Mouse (Mus musculus): ENCODE measurements around the gene Limd2. TPM values are rescaled to one million over a fixed set of nuclear protein-coding genes. Genes with fewer than 3 reads are reported as not detected.
"Not testable (repeated sequence)": the region's sequence is repeated elsewhere in the genome, so short reads cannot be mapped to it uniquely, and the experiment has no call there.

The Limd2 gene
- 100 to 1,000 TPM; 535 to 666 (median 652) TPM for polyA plus RNA-seq (2017; shearing (Covaris generic))

DNA sequence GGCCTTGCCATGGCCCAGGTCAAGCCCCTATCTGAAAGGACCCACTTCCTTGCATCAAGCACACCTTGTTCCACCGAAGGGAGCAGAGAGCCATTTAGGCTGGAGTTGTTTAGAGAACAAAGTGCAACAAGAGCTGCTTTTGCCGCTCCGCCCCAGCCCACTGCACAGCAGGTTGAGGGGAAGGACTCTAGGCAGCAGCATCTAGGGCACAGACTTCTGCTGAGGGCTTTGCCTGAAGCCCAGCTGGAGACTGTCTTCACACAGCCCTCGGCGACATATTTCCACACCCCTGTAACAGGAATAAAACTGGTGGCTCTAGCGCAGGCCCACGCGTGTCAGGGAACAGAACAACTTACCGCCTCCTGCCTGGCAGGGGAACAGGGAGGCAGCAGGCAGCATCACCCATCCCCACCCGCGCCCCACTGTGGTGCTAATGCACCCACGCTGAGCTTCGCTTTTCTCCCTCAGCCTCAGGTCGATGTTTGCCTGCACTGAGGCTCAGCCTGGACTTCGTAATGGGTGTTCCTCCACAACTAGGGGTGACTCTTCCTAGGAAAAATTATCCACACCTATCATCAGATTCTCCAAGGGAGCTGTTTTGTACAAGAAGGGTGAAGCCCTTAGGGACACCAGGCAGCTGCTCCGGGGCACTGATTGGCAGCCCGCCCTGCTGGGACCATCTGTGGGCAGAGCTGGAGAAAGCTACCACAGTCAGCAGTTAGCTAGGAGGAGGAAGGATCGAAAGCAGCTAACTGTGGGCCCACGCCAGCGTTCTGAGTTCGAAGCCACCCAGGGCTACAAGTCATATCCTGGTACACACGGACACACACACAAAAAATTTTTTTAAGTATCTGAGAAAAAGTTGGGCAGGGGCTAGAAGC, at the start of gene Limd2, which contains the start of gene Gm10840:
Gene Limd2, minus strand, starts transcription at position 20 of the 881 bp plus-strand sequence.
Gene Gm10840, plus strand, starts transcription at position 10 of the 881 bp plus-strand sequence.
- peak; percentile 12 for ATAC-seq

DNA sequence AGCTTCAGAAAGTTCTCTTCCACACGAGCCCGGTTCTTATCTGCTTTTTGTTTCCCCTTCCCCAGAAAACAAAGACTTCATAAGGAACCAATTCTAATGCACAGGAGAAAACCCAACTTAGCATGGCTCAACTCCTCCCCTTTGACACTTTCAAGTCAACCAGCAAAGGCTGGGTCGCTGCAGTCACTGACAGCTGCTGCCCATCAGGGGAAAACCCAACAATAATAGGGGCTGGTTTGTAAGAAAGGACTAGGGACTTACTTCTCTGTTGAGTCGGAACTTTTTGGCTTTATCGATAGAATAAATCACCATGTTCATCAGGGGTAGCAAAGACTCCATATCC, 41.4 kb upstream of the Limd2 start, which contains the start of gene Strada:
Gene Strada, minus strand, starts transcription at position 46 of the 343 bp plus-strand sequence.
- ATAC-seq = peak; percentile 69

DNA sequence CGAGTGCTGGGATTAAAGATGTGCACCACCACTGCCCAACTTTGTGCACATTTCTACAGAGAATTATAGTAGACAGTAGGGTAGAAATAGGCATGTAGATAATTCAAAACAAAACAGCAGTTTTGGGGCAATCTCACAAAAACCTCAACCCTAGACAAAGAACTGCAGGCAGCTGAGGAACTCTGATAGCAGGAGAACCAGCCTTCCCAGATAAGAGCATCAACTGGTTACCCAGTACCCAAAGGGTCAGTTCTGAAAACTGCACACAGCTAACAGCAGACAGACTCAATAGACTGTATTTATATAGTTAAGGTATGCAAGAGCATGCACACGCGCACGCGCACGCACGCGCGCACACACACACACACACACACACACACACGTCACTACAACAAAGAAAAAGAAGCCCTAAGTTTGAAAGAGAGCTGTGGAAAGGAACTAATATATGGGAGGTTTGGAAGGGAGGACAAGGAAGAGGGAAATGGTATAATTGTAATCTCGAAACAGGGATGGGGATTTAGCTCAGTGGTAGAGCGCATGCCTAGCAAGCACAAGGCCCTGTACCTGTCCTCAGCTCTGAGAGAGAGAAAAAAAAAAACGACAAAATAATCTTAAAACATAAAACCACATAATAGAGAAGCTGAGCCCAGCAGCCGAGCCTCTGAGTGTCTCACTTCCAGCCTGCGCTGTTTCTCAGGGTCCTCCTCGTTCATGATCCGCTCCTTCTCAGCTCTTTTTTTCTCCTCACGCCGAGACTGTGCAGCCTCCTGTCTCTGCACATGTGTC, 40.9 kb upstream of the Limd2 start:
- peak; percentile 55 for ATAC-seq

DNA sequence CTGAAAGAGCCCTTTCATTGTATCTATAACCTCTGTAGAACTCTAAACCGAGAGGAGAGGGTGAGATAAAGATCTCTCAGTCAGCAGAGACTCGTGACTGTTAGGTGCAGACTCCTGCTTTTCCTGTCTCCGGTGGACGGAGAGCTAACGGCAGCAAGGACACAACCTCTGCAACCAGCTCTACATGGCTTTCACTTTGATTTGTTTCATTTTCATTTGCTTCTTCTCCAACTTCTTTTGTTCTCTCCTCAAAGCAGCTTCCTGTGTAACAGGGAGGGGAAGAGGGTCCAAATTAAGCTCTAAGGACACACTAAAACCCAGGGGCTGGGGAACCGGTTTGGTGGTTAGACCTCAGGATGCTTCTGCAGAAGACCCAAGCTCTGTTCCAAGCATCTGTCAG, 40.1 kb upstream of the Limd2 start:
- peak; percentile 60 for ATAC-seq

DNA sequence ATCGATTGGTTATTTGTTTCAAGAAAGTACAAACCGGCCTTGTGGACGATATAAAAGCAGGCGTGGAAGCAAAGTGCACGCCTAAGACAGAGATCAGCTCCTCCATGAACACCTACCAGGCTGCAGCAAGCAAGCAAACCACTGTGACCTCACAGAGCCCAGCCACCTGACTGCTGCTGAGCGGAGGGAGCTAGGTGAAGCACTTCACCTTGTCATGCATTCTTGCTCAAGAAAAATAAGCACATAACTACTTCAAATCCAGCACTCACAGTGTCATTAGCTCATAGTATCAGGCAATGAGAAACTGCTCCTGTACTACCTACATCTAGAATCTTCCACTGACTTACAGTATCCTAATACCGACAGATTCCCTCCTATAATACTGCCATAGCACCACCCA, 39.3 kb upstream of the Limd2 start:
- ATAC-seq = not testable (repeated sequence)

DNA sequence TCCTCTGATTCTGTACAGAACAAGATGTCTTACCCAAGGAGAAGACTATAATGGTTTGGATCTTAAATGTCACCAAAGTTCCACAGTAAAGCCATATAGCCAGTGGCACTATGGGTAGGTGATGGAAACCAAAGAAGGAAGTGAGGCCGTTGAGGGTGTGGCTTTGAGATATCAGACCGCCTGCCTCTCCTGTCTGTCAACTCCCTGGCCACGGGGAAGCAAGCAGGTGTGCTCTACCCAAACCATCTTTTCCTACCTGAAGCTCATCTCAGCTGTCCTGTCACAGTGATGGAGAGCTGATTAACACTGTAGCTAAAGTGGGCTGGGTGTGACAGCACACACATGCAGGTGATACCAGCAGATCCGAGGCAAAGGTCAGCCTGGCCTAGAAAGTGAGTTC, 37.6 kb upstream of the Limd2 start:
- no peak for ATAC-seq

DNA sequence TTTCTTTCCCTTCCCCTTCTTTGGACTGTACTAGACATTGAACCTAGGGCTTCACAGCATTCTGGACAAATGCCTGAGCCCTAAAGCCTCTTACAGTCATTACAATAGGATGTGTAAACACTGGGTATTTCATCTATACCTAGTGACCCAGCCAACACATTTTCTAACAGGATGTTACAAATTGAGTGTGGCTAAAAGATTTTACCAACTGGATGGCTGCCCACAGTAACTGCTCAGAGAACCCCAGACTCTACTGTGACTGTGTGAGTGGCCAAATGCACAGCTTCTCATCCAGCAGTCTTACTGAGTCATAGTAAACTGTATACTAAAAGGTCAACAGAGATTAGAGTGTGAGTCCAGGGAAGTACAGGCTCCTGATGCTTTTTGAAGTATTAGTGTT, 34.7 kb upstream of the Limd2 start:
- ATAC-seq = no peak

DNA sequence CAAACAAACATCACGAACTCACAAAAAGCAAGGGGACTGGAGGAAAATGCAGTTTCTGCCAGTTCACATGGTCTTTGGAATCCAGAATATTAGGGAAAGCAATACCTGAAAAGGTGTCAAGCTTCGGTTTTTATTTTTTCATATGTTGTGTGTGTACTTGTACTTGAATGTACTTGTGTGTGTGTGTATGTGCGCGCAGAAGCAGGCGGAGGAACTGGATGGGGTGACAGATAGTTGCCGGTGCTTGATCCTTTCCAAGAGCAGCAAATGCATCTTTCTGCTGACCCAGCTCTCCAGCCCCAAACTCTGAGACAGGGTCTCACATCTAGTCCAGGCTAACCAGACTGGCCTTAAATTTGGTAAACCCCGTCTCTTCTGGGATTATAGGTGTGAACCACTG, 34.2 kb upstream of the Limd2 start:
- no peak for ATAC-seq

DNA sequence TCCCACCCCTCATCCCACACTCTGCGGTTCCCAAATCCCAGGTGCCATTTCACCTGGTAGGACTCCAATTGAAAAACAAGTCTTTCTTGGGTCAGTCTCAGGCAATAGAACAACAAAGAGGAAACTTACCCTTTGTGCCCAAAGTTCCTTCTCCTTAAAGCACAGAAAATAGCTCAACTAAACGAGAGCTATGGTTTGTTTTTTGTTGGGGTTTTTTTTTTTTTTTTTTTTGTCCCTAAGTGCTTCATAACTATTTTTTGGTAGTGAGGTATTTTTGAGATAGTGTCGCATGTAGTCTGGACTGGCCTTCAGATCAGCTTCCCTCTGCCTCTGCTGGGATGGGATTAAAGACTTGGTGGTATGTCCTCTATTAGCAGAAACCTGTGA, 33.5 kb upstream of the Limd2 start:
- no peak for ATAC-seq

DNA sequence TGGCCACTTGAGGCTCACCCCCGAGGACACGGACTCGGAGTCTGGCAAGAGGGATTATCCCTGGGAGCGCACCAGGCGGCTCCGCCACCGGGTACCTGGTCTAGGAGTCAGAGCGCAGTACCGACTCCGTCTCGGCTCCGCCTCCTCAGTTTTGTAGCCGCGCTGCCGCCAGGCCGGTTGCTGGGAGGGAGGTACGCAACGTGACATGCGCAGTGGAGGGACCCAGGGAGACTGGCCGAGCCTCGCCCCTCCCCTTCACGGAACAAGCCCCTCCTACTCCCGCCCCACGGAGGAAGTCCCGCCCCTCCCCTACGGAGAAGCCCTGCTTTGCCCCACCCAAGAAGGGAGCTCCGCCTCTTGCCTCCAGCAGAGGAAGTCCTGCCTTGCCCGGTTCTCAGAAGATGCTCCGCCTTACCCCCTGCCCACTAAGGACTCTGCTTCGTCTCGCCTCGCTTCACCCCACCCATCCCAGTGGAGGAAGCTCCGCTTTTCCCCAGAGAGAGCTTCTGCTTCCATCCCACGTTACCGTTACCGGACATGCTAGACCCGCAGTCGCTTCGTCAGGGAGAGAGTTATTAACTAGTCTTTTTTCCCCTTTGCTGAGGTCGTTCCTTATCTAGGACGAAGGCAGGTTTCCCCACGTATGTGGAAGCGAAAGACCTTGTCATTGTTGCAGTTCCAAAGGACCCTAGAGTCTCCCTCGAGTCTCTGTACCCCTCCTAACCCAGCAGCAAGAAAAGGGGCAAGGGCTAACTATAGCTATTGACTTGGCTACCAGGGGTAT, 32.9 kb upstream of the Limd2 start:
- peak; percentile 91 for ATAC-seq

DNA sequence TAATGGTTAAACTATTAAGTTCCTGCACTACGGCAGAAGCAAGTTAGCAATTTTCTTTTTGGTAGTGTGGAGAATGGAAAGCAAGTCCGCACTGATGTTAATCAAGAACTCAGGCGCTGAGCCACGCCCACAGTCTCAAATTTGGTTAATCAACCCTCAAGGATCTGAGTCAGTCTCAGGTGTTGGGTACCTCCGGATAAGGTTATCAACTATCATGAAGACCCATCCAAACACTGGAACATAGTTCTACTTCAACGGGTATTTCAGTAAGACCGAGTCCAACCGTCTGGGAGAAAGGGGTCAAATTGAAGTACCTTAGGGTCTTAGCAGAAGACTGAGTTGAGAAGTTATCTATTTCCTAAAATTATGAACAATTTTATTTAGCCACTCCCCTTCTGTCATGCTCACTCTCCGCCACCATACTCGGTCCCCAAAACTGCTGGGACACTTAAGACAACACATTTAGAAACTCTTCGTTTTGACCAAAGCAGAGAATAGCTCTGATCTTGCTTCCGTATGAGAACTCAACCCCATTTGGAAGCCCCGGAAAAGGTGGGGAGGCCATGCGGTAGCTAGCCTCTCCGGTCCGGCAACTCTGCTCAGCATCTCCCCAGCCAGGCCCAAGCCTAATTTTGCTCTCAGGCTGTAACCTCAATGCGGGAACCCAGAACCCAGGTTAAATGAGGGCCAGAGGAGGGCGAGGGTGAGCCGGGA, 32.2 kb upstream of the Limd2 start:
- ATAC-seq = peak; percentile 30

DNA sequence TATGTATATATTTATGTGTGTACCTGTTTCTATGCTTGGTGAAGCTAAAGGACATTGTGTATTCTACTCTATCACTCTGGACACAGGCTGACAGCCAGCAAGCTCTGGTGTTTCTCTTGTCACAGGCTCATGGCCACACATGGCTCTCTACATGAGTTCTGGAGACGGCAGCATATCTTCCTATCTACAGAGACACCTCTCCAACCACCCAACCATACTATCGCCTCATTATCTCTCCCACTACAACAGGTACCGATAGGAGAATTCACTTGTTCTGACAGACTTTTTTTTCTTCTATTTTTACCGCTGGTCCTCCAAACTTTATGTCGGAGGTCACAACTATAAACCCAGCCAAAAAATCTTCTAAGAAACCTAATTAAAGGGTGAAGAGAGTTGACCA, 31.6 kb upstream of the Limd2 start:
- no peak for ATAC-seq

DNA sequence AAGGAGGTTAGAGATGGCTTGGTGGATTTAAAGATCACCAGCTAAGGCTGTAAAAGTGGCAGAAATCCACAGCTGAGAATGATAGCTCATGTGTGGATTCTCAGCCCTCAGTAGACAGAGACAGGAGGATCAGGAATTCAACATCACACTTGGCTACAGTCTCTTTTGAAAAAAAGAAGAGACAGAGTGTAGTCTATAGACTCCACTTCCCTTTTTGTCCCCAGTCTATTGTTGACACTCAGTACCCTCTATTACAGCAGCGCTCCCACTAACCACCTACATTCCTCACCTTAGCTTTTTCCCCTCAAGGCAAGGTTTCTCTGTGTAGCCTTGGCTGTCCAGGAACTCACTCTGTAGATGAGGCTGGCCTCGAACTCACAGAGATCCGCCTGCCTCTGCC, 31.1 kb upstream of the Limd2 start:
- no peak for ATAC-seq

DNA sequence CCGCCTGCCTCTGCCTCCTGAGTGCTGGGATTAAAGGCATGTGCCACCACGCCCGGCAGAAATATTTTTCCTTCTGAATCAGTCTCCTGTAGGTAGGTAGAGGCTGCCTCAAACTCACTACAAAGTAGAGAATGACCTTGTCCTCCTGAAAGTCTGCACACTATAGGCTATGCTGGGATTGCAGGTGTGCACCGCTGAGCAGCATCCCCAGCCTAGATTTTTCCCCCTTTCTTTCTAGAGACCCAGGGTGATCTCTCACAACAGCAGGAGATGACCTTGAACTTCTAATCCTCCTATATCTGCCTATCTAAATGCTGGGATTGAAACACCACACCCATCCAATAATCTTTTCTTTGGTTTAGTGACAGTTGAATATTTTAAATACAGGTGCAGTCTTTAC, 26.7 kb upstream of the Limd2 start:
- no peak for ATAC-seq

DNA sequence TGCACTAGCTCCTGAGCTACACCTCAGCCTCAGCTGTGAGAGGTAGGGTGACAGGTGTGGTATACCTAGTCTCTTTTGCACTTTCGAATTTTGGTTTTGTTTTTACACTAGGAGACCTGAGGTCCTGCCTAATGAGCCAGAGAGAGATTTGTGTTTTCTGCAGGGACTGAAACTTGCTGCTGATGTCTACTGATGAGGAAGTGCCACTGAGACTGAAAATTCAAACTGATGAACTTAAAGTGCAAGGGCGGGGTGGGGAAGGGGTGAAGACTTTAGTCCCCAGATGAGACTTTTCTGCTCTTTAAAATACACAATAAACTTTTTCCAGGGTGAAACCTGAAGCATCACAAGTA, 19.8 kb upstream of the Limd2 start:
- no peak for ATAC-seq

DNA sequence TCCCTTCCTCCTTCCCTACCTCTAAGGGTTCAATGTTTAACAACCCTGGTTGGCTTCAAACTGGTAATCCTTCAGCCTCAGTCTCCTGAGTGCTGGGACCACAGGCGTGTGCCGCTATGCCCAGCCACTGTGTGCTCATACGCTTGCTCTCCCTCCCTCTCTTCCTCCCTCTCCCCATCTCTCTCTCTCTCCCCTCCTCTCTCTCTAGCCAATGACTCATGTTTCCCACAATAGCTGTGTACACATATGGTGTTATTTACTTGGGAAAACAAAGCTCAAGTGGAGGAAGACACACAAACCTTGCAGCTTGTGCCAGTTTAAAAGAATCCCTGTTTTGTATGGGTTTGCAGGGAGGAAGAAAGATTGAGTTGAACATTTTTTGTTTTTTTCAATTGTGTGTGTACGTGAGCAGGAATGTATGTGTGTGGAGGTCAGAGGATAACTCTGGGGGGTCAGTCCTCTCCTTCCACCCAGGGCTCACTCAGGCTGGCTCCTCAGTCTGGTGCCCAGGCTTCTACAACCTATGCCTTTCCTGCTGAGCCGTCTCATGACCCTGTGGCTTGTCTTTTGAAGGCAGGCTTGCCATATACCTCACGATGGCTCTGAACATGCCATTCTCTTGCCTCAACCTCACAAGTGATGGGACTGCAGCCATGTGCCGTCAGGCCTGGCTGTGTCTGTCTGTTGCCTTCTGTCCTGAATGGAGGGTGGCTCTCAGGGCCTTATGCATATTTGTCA, 19.2 kb upstream of the Limd2 start:
- no peak for ATAC-seq

DNA sequence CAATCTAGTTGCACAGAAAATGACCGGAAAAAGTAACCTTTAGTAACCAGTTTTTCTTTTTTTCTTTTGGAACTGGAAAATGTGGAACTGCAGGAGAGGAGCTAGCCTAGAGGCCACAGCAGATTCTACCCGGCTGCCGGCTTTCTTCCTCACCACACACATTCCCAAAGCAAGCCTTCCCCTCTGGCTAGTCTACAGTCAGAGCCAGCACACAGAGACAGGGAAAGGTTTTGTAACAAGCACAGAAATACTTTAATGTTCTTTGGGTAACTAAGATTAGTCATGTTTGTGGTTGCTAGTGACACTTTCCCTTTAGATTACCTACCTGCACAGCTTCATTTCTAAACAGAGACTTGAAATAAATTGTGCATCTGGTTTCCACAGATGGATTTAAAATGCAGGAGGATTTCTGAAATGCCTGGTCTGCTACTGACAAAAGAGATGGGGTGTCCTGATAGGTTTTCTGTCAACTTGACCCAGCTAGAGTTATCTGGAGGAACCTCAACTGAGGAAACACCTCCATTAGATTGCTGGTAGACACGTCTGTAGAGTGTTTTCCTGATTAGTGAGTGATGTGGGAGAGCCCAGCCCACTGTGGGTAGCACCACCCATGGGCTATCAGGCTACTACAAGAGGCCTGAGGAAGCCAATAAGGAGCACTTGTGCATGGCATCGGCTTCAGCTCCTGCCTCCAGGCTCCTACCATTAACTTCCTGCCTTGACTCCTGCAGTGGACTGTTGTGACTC, 17.5 kb upstream of the Limd2 start:
- ATAC-seq = no peak

DNA sequence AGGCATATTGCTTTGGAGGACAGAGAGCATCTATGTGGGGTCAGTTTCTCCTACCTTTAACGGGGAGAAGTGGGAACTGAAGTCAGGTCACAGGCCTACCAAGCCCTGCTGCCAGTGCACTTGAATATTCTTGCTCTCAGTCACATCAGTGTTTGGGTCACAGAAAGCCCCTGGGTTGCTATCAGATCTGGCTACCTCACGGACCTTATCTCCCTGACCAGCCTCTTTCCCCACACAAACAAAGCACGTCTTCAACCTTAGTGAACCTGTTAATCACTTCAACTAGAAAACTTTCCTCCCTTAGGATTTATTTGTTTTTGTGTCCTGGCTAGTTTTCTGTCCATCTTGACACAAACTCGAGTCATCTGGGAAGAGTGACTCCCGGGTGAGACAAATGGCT, 15.7 kb upstream of the Limd2 start:
- ATAC-seq = no peak

DNA sequence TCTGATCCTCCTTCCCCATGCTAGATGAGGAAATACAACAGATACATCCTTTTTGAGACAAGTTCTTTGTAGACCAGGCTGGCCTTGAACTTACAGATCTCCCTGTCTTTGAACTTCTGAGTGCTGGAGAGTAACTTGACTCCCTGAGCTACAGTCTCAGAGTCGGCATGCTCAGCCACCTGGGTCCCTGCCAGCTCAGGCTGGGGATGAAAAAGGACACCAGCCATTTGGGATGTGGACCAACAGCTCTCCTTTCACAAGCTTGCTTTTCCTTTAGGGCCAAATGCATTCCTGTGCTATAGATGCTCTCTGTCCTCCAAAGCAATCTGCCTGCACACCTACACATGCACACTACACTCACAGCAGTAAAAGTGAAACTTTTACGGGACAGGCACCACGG, 14.4 kb upstream of the Limd2 start:
- ATAC-seq = no peak

DNA sequence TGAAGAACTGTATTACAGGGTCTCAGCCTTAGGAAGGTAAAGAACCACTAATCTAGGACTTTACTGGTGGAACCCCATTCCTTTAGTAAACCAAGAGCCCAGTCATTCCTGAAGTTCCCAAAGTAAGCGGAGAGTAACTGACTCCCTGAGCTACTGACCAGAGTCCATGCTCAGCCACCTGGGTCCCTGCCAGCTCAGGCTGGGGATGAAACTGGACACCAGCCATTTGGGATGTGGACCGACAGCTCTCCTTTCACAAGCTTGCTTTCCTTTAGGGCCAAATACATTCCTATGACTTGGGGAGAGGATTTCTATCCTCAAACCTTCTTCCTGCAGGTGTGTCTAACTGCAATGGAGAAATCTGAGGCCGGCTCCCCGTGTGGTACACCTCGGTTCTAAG, 13.7 kb upstream of the Limd2 start:
- ATAC-seq = no peak

DNA sequence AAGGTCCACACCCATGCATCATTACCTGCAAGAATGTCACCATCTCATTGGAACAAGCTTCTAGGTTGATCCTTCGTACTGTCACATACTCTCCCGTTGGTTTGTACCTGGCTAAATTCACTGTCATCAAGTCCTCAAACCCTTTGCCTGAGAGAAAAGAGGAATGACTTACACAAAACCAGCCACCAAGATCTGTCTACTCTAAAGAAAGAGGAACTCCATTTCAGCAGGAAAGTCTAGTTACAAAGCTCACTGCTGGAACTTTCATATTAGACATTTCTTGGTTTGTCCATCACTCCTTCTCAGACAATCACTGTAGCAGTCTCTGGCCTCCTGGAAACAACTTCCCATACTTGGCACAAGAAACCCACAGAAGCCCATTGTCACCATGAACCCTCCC, 12.6 kb upstream of the Limd2 start:
- ATAC-seq = no peak

All from inflammation-experienced regulatory T-cells, adult 6 months (primary cell).